Mouse (Mus musculus): ENCODE results near the gene Tppp3.

GRCm38 (mm10) chr8:105448596-105448995 lies 22.7 kb downstream of the Tppp3 start:
- TF ChIP-seq CTCF (IDR thresholded peaks at IDR 0.05; ENCODE audit: low read depth), result no peak
- peak; percentile 77 for TF ChIP-seq EP300 (IDR thresholded peaks at IDR 0.05; ENCODE audit: low read depth)
